In genomic region chr12:38140039-38140438, GRCm38 (mm10) we compare ENCODE assay signal across 11 mouse cellular contexts.
DNase-seq lines count a peak whose midpoint lies in the region; ATAC-seq and TF ChIP-seq lines count a peak whose summit lies in the region.
"Had no signal": no experiment of that assay in that cellular context is flagged by ENCODE, and none has a peak within 500 bp of the region (broad histone marks: within the 10 kb centered on the region; RNA-seq: fewer than 3 reads in every experiment).

No protein-coding gene starts in this region.

- no peaks in the 10 kb centered on the region for H3K4me1 ChIP-seq in kidney, adult 2 months (ENCODE audit: control insufficient read depth, insufficient read depth, low read length)
- H3K4me1 ChIP-seq in kidney, embryonic 15.5 days, result no peaks in the 10 kb centered on the region
- H3K4me1 ChIP-seq: limb, embryonic 12.5 days had no signal

- H3K9ac ChIP-seq in kidney, embryonic 15.5 days, result no peak overlapping the region
- H3K9ac ChIP-seq: limb, embryonic 12.5 days had no signal

- TF ChIP-seq POLR2A in kidney, adult 2 months (IDR thresholded peaks at IDR 0.05; ENCODE audit: low read depth, low read length), result no peak

- H3K4me2 ChIP-seq in kidney, embryonic 15.5 days, result no peak overlapping the region
- H3K4me2 ChIP-seq: limb, embryonic 12.5 days had no signal

- H3K27me3 ChIP-seq in kidney, adult 2 months (replicated peaks; ENCODE audit: control insufficient read depth, insufficient read depth, low read length), result no peaks in the 10 kb centered on the region
- H3K27me3 ChIP-seq in kidney, embryonic 15.5 days, result no peaks in the 10 kb centered on the region
- H3K27me3 ChIP-seq: limb, embryonic 12.5 days had no signal

- DNase-seq in embryo, embryonic 10 days (ENCODE audit: low spot score), result peak; percentile 34
- DNase-seq in embryo, embryonic 9.5 days (ENCODE audit: extremely low spot score), result no peak
- DNase-seq in kidney, adult 2 months, result peak; percentile 17
- DNase-seq in 3T3-L1 (ENCODE audit: low read depth, low spot score), result peak; percentile 40
- DNase-seq in adipocyte (ENCODE audit: low spot score), result peak; percentile 30
- no peak for DNase-seq in urinary bladder, adult 2 months (ENCODE audit: low spot score)
- DNase-seq in layer of hippocampus, postnatal 10 days (ENCODE audit: low spot score in 2 of 2), result no peak
- DNase-seq: cerebellum, postnatal 36 days had no signal

- no peak for TF ChIP-seq CTCF in kidney, adult 2 months (conservative IDR thresholded peaks at IDR 0.05; ENCODE audit: insufficient read depth, insufficient read length, low read depth, low read length)

- no peaks in the 10 kb centered on the region for H3K36me3 ChIP-seq in kidney, adult 2 months (ENCODE audit: control insufficient read depth, insufficient read depth, low read length)
- H3K36me3 ChIP-seq in kidney, embryonic 15.5 days, result no peaks in the 10 kb centered on the region
- H3K36me3 ChIP-seq: limb, embryonic 12.5 days had no signal

- H3K9me3 ChIP-seq in kidney, embryonic 15.5 days (replicated peaks), result no peaks in the 10 kb centered on the region
- H3K9me3 ChIP-seq: limb, embryonic 12.5 days had no signal

- H3K27ac ChIP-seq in kidney, adult 2 months (ENCODE audit: insufficient read depth, low read depth, low read length), result no peak overlapping the region
- H3K27ac ChIP-seq in kidney, embryonic 15.5 days, result no peak overlapping the region
- H3K27ac ChIP-seq: limb, embryonic 12.5 days; macrophage had no signal

- no peak for ATAC-seq in kidney, embryonic 15.5 days (replicated peaks; ENCODE audit: low FRiP score)

- H3K4me3 ChIP-seq in kidney, adult 2 months (ENCODE audit: insufficient read depth, low read depth, low read length), result no peak overlapping the region
- H3K4me3 ChIP-seq in kidney, embryonic 15.5 days (replicated peaks), result no peak overlapping the region
- H3K4me3 ChIP-seq: limb, embryonic 12.5 days had no signal

Comparison
In these comparisons a context has a peak if more than half of its experiments do, and no peak if none do; other contexts are left out.
1. DNase-seq: peak in embryo, embryonic 10 days (single experiment), kidney, adult 2 months (single experiment), 3T3-L1 (single experiment) and adipocyte (single experiment); none in embryo, embryonic 9.5 days (single experiment), urinary bladder, adult 2 months (single experiment) and layer of hippocampus, postnatal 10 days (0 of 2).